Mouse (Mus musculus) embryonic fibroblast, embryonic 13.5 days (primary cell): ENCODE results near the gene Dnmbp.

ENCODE experiments used
- CTCF ChIP-seq: IDR thresholded peaks from 2 replicates; pipeline ENCODE4 v1.5.1; 2011; ENCODE audit warnings: mild to moderate bottlenecking, control low read depth, low read length, moderate library complexity, borderline replicate concordance; ENCODE audit not compliant: insufficient read depth
- POLR2A ChIP-seq: IDR thresholded peaks from 2 replicates; pipeline ENCODE4 v1.6.1; 2011; ENCODE audit warnings: low read depth, mild to moderate bottlenecking, control low read depth, low read length, moderate library complexity

DNA sequence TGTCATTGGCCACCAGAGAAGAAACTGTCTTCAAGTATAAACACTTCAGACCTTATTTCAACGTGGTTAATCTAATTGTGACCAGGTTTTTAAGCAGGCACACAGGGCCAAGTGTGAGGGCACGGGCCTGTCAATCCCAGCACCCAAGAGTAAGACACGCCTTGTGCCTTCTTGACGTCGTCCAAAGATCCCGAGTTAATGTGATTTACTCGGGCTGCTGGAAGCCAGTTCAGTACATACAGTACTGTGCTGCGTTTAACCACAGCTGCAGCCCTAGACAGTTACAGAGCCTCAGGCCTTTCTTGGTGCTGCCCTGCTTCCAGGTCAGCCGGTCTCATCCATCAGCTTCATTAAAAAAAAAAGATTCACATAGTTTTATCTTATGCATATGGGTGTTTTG is 24.6 kb downstream of the Dnmbp start:
- TF ChIP-seq CTCF: no peak
- no peak for TF ChIP-seq POLR2A
